Mouse (Mus musculus): ENCODE data around the gene Lmf1.
A peak's percentile ranks its signal among the peaks of the same experiment; 100 is the strongest.

The Lmf1 gene

GRCm38 (mm10) chr17:25643517-25644294 lies 64.8 kb downstream of the Lmf1 start:
- DNase-seq (ENCODE audit: low read depth), result no peak

DNA sequence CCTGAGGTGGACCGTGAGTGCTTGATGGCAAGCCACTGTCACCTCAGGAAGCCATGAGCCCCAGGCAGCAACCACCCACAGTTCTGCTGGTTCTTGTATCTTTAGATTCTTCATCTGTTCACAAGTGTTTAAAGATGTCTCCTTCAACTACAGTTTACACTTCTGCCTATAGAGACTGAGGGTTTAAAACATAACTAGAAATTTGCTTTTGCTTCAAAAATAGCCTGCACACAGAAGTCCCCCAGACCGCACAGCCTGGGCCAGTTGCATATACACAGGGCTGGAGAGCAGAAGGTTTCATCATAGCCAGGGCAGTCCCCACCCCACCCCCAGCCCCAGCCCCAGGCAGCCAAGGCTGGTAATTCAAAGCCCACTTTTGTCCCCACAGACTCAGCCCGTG lies 65.9 kb downstream of the Lmf1 start:
- no peak for DNase-seq (ENCODE audit: low read depth)

DNA sequence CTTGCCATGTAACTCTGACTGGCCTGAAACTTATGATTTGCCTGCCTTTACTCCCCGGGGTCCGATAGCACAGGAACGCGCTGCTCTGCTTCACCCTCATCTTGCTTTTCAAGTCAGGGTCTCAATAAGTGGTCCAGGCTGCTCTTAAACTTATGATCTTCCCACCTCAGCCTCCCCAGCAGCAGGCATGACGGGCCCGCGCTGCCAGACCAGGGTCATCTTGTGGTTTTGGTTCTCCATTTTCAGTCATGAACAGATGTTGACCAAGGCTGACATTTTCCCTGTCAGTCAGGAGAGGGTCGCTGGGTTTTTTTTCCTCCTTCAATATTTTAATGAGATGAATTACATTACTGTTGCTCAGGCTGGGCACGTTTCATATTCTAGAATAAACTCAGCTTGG lies 66.8 kb downstream of the Lmf1 start:
- no peak for DNase-seq (ENCODE audit: low read depth)

DNA sequence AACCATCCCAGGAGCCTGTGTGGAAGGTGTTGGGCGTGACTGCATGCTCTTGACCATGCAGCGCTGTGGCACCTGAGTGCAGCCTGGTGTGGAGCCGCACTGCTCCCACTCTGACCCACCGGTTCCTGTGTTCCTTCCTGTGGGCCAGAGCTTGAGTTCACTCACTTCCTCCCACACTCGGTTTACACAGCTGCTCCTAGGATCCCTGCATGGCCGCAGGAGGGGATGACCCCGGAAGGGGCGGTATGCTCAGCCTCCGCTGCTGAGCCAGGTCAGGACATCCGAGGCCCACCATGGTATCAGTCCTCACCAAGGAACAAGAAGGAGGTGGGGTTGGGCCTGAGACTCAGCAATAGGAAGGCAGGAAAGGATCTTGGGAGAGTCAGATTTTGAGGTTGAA lies 69.0 kb downstream of the Lmf1 start:
- DNase-seq (ENCODE audit: low read depth), result no peak

GRCm38 (mm10) chr17:25648678-25649216 lies 69.9 kb downstream of the Lmf1 start:
- DNase-seq (ENCODE audit: low read depth), result no peak

GRCm38 (mm10) chr17:25650726-25651125 lies 71.8 kb downstream of the Lmf1 start:
- DNase-seq (ENCODE audit: low read depth), result no peak

DNA sequence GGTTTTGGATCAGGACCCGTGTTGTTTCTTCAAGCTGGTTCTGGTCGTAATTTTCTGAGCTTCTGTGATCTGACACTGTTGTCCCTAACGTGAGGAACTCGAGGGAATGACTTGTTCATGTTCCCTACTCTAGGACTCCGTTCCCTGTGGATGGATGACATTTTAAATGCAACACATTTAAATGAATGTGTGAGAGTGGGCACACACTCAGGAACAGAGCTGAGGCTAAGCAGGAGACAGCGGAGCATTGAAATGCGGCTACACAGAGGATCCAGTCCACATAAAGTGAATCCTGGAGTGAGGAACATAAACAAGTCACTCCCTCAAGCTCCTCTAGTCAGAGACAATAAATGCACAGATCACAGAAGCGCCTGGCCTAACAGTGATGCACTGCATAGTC lies 73.4 kb downstream of the Lmf1 start:
- no peak for DNase-seq (ENCODE audit: low read depth)

DNA sequence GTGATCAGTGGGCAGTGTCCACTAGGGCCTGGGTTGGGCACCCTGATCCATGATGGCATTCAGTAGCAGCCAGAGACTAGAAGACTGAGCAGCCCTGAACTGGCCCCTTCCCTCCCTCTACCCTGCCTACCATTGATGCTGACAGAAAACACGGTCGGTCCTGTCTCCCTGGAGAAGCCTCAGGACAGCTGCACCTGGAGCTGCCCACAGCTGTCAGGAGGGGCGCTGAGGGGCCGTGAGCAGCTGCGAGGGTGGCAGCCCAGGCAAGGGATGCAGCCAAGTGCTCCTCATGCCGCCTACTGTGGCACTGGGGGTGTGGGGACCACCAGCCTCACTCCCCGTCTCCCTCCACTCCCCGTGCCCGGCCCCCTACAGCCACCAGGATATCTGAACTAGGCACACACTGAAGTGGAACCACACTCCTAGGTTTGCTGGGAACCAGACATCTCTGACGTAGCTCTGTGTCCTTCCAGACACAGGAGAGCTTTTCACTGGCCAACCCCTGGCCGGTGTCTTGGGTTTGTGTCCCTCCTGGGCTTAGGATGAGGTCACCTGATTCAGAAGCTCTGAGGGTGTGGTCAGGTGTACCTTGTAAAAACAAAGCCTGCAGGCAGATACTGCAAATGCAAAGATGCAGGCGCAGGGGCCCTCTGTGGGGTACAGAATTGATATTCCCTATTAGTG lies 77.4 kb downstream of the Lmf1 start:
- no peak for DNase-seq (ENCODE audit: low read depth)

- DNase-seq (ENCODE audit: low read depth), result no peak
These were observed 77.9 kb downstream of the Lmf1 start for GRCm38 (mm10) chr17:25656826-25657189.

- DNase-seq (ENCODE audit: low read depth), result no peak
These were observed 84.4 kb downstream of the Lmf1 start for GRCm38 (mm10) chr17:25663213-25663835.

- no peak for DNase-seq (ENCODE audit: low read depth)
These were observed 86.6 kb downstream of the Lmf1 start for GRCm38 (mm10) chr17:25665485-25665884.

GRCm38 (mm10) chr17:25665891-25666290 lies 87.0 kb downstream of the Lmf1 start:
- DNase-seq (ENCODE audit: low read depth), result no peak

GRCm38 (mm10) chr17:25668481-25669055 lies 89.7 kb downstream of the Lmf1 start:
- DNase-seq (ENCODE audit: low read depth), result no peak

- no peak for DNase-seq (ENCODE audit: low read depth)
These were observed 94.1 kb downstream of the Lmf1 start for GRCm38 (mm10) chr17:25672982-25673381.

- no peak for DNase-seq (ENCODE audit: low read depth)
These were observed 99.1 kb downstream of the Lmf1 start for GRCm38 (mm10) chr17:25677969-25678368.

GRCm38 (mm10) chr17:25679818-25680217 lies 100.9 kb downstream of the Lmf1 start:
- DNase-seq (ENCODE audit: low read depth), result no peak

GRCm38 (mm10) chr17:25681636-25682035 lies 102.8 kb downstream of the Lmf1 start:
- no peak for DNase-seq (ENCODE audit: low read depth)

- DNase-seq (ENCODE audit: low read depth), result peak; percentile 24
These were observed 107.4 kb downstream of the Lmf1 start for GRCm38 (mm10) chr17:25686323-25686722.

GRCm38 (mm10) chr17:25688922-25689321 lies 110.0 kb downstream of the Lmf1 start:
- DNase-seq (ENCODE audit: low read depth), result no peak

DNA sequence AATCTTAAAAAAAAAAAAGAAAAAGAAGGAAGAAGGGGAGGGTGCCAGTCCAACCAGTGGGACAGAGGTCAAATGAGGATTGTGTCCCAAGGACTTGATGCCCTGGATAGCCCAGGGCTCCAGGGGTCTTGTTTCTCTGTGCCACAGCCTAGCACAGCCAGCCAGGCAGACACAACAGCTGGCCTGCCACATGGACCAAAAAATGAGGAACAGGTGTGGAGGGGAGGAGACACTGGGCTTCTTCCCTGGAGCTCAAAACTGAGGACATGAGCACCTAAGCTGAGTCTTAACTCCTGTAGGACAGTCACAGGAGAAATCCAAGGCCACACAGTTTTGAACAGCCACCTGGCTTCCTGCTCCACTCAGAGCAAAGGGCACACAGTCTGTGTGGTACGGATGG lies 117.4 kb downstream of the Lmf1 start:
- DNase-seq (ENCODE audit: low read depth), result no peak

GRCm38 (mm10) chr17:25698446-25698845 lies 119.6 kb downstream of the Lmf1 start:
- DNase-seq (ENCODE audit: low read depth), result peak; percentile 63

DNA sequence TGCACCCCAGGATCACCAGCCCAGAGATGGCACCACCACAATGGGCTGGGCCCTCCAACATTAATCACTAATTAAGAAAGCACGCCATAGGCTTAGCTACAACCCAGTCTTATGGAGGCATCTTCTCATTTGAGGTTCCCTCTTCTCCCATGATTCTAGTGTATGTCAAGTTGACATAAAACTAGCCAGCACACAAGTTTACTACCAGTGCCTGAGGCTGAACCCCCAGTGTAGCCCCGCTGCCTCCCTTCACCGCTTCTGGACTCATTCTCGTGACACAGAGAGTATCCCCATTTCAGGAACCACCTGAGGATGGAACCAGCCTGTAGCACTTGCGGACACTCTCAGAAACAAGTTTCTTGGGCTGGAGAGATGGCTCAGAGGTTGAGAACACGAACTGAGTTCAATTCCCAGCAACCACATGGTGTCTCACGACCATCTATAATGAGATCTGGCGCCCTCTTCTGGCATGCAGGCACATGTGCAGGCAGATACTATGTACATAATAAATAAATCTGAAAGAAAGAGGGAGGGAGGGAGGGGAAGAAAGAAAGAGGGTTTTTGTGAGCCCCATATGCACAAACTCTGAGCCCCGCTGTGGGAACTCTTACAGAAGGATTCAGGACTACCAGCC lies 122.1 kb downstream of the Lmf1 start:
- peak; percentile 39 for DNase-seq (ENCODE audit: low read depth)
